Mouse (Mus musculus) hindbrain, postnatal 0 days (tissue): ENCODE measurements around the gene Atad1. TPM values are rescaled to one million over a fixed set of nuclear protein-coding genes. Genes with fewer than 3 reads are reported as not detected.
A peak's percentile ranks its signal among the peaks of the same experiment; 100 is the strongest.

Source experiments
- ATAC-seq: fragments of 200-750 bp; cut with Nextera tagmentation; 2 replicates; pipeline ENCODE4 v1.8.0; 2017; ENCODE audit warnings: mild to moderate bottlenecking, moderate TSS enrichment, moderate library complexity
- DNase-seq: peaks from one replicate; pipeline ENCODE4 v3.0.0-alpha.2; 2015; ENCODE audit warnings: low spot score
- H3K27ac ChIP-seq: fragments of 300-500 bp; sonication (generic); 2 replicates; pipeline ENCODE4 v1.5.1; 2014; ENCODE audit warnings: mild to moderate bottlenecking
- H3K27me3 ChIP-seq: fragments of 300-500 bp; sonication (generic); 2 replicates; pipeline ENCODE4 v1.6.1; 2014; ENCODE audit warnings: low read length, mixed read lengths; ENCODE audit not compliant: insufficient read depth
- H3K36me3 ChIP-seq: fragments of 300-500 bp; sonication (generic); 2 replicates; pipeline ENCODE4 v1.6.1; 2014; ENCODE audit warnings: low read length, mixed read lengths; ENCODE audit not compliant: insufficient read depth
- H3K4me1 ChIP-seq: fragments of 300-500 bp; sonication (generic); 2 replicates; pipeline ENCODE4 v1.6.1; 2014; ENCODE audit warnings: antibody characterized with exemption, low read length, mixed read lengths; ENCODE audit not compliant: insufficient read depth
- H3K4me2 ChIP-seq: fragments of 300-500 bp; sonication (generic); 2 replicates; pipeline ENCODE4 v1.6.1; 2014; ENCODE audit warnings: low read depth, mild to moderate bottlenecking, low read length, moderate library complexity, mixed read lengths
- H3K4me3 ChIP-seq: fragments of 300-500 bp; sonication (generic); 2 replicates; pipeline ENCODE4 v1.5.1; 2014; ENCODE audit warnings: low read length
- H3K9ac ChIP-seq: fragments of 300-500 bp; sonication (generic); replicated peaks from 2 replicates; pipeline ENCODE4 v1.6.1; 2014; ENCODE audit warnings: mild to moderate bottlenecking, low read length, moderate library complexity, mixed read lengths
- H3K9me3 ChIP-seq: fragments of 300-500 bp; sonication (generic); 2 replicates; pipeline ENCODE4 v1.6.1; 2016; ENCODE audit warnings: low read length, mixed read lengths
- CTCF ChIP-seq: IDR thresholded peaks from 2 replicates; pipeline ENCODE4 v1.5.1; 2016; ENCODE audit warnings: antibody characterized with exemption, control low read depth, low read depth
- WGBS: fragments of 180-500 bp; shearing (Covaris S2); extraction: QIAGEN DNeasy Blood & Tissue Kit; methylation state at CpG from one replicate; pipeline ENCODE4 v1.1.7; 2014; 5-methylcytosine and 5-hydroxymethylcytosine counted together
- polyA plus RNA-seq: library from polyadenylated mRNA; unstranded; fragments of >200 nt; fragmentation: Nextera tagmentation; extraction: Ambion mirVana; gene quantifications from 2 replicates; pipeline ENCODE4 v1.2.1, GENCODE M21; 2015
- total RNA-seq: library from RNA; depleted of rRNA; stranded (reverse); fragments of >200 nt; gene quantifications from 2 replicates; pipeline ENCODE4 v1.2.3, GENCODE M21; 2014

The Atad1 gene
- total and polyA plus RNA-seq, 2 experiments from 2014 or later, result 117 to 118 TPM

- WGBS, result 90% methylated on average over 7 of the region's 7 CpGs
- H3K27ac ChIP-seq, result no peak overlapping the region
- no peak overlapping the region for H3K4me2 ChIP-seq
- no peaks in the 10 kb centered on the region for H3K36me3 ChIP-seq
- no peak for DNase-seq
- H3K27me3 ChIP-seq, result no peaks in the 10 kb centered on the region
- H3K4me3 ChIP-seq, result no peak overlapping the region
- H3K4me1 ChIP-seq, result no peaks in the 10 kb centered on the region
- H3K9ac ChIP-seq, result no peak overlapping the region
- H3K9me3 ChIP-seq, result no peaks in the 10 kb centered on the region
- ATAC-seq, result no peak
- no peak for TF ChIP-seq CTCF
Observed at GRCm38 (mm10) chr19:32653630-32654362, 85.8 kb downstream of the Atad1 start.

DNA sequence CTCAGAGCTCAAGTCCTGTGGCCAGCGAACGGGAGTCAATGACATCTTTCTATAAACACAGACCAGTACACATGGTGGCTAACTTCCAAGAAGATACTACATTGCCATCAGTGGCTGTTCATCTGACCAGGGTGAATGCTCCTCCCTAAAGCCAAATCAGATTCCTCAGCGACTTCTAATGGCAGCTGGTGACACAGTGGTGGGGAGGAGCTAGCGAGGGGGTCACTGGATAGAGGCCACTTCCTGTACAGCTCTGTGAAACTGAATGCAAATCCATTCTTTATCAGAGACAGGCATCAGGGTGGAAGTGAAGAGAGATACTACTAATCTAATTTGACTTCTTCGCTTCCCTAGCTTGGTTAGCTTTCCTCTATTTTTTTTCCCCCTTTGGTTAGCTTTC, 86.5 kb downstream of the Atad1 start:
- ATAC-seq (no peak), DNase-seq (no peak)
- Histone ChIP-seq H3K4me2 (no peak overlapping the region), H3K27me3 (no peaks in the 10 kb centered on the region), H3K36me3 (no peaks in the 10 kb centered on the region), H3K4me3 (no peak overlapping the region), H3K9me3 (no peaks in the 10 kb centered on the region), H3K27ac (no peak overlapping the region), H3K9ac (no peak overlapping the region), H3K4me1 (0 out of 2 replicates have a peak, but pooled peaks cover under 1% of the 10 kb centered on the region)
- no peak for TF ChIP-seq CTCF
- 90% methylated on average over 5 of the region's 5 CpGs for WGBS

DNA sequence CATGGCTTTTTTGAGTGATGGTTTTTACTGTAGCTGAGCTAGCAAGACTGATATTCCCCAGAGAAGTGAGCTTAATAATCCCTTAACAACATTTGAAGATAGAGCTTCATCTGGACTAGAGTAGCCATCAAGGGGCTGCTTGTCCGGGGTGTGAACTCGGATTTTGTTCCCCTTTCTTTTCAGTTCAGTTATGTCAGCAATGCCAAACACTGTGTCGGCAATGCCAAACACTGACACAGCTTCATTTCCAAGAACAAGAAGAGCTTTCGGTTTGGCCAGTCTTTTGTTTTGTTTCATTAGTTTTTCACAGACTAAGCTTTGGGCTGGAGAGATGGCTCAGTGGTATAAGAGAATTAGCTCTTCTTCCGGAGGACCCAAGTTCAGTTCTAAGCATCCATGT, 88.5 kb downstream of the Atad1 start:
- TF ChIP-seq CTCF, result no peak
- no peak overlapping the region for H3K9ac ChIP-seq
- WGBS, result 81% methylated on average over 5 of the region's 5 CpGs
- H3K36me3 ChIP-seq, result no peaks in the 10 kb centered on the region
- ATAC-seq (no peak), DNase-seq (no peak)
- 0 out of 2 replicates have a peak, but pooled peaks cover 3% of the 10 kb centered on the region for H3K4me1 ChIP-seq
- no peaks in the 10 kb centered on the region for H3K9me3 ChIP-seq
- no peak overlapping the region for H3K4me2 ChIP-seq
- H3K4me3 ChIP-seq, result no peak overlapping the region
- H3K27ac ChIP-seq, result no peak overlapping the region
- H3K27me3 ChIP-seq, result no peaks in the 10 kb centered on the region

- 0 out of 2 replicates have a peak, but pooled peaks have one; percentile 21 for ATAC-seq
- no peak for TF ChIP-seq CTCF
- no peak for DNase-seq
- no peak overlapping the region for H3K27ac ChIP-seq
- WGBS, result 17% methylated on average over 10 of the region's 10 CpGs
- H3K27me3 ChIP-seq, result no peaks in the 10 kb centered on the region
- 0 out of 2 replicates have a peak, but pooled peaks cover 3% of the 10 kb centered on the region for H3K4me1 ChIP-seq
- H3K4me3 ChIP-seq, result no peak overlapping the region
- H3K9ac ChIP-seq, result no peak overlapping the region
- no peaks in the 10 kb centered on the region for H3K36me3 ChIP-seq
- peak overlapping the region; percentile 11; the same call in 1 of the 2 replicates for H3K4me2 ChIP-seq
- no peaks in the 10 kb centered on the region for H3K9me3 ChIP-seq
Observed at GRCm38 (mm10) chr19:32648019-32648571, 91.5 kb downstream of the Atad1 start.

DNA sequence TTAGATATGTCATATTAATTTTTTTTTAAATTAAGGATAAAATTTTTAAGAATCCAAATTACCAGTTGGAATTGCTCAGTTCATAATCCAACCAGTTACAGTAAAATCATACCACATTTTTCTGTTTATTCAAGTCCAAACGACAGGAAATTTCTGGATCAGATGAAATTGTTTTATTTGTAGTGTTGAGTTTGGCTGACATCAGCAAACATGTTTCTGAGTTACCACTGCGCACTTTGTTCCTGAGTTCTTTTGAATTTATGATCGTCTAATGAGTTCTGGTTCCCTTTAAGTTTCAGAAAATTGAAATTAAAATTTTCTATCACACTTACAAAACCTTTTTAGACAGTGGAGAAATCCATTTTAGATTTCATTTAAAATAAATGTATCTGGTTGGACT, 93.2 kb downstream of the Atad1 start:
- Histone ChIP-seq H3K36me3 (no peaks in the 10 kb centered on the region), H3K27ac (no peak overlapping the region), H3K4me1 (0 out of 2 replicates have a peak, but pooled peaks cover 3% of the 10 kb centered on the region), H3K4me2 (no peak overlapping the region), H3K4me3 (no peak overlapping the region), H3K9ac (no peak overlapping the region), H3K9me3 (no peaks in the 10 kb centered on the region), H3K27me3 (no peaks in the 10 kb centered on the region)
- no peak for ATAC-seq
- WGBS, result 90% methylated on average over 3 of the region's 3 CpGs
- DNase-seq, result no peak
- no peak for TF ChIP-seq CTCF

DNA sequence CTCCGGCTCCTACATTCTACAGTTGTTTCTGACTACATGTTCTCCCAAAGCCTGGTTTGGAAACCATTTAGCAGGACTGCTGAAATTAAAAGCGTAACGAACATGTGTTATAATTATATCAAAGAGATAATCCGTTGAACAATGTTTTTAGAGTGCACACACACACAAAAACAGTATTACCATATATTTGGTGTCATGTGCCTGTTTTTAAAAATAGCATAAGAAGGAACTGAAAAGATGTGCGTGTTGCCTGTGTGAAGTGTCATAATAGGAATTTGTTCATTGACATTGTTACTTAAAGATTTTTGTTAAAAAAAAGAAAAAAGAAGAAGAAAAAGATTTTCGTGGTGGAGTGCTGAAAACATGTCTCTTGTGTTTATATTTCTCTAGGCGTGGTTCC, 93.6 kb downstream of the Atad1 start:
- no peak for DNase-seq
- Histone ChIP-seq H3K9me3 (no peaks in the 10 kb centered on the region), H3K4me3 (no peak overlapping the region), H3K9ac (no peak overlapping the region), H3K27me3 (no peaks in the 10 kb centered on the region), H3K27ac (no peak overlapping the region), H3K4me1 (0 out of 2 replicates have a peak, but pooled peaks cover 3% of the 10 kb centered on the region), H3K4me2 (no peak overlapping the region), H3K36me3 (no peaks in the 10 kb centered on the region)
- no peak for TF ChIP-seq CTCF
- 92% methylated on average over 7 of the region's 7 CpGs for WGBS
- no peak for ATAC-seq

GRCm38 (mm10) chr19:32643642-32644041, 95.9 kb downstream of the Atad1 start:
- no peak for DNase-seq
- ATAC-seq, result no peak
- Histone ChIP-seq H3K27ac (no peak overlapping the region), H3K4me3 (no peak overlapping the region), H3K27me3 (no peaks in the 10 kb centered on the region), H3K4me2 (no peak overlapping the region), H3K9ac (no peak overlapping the region), H3K4me1 (0 out of 2 replicates have a peak, but pooled peaks cover 3% of the 10 kb centered on the region), H3K36me3 (no peaks in the 10 kb centered on the region), H3K9me3 (no peaks in the 10 kb centered on the region)
- no peak for TF ChIP-seq CTCF
- WGBS, result 93% methylated on average over 3 of the region's 3 CpGs
